Mouse (Mus musculus) small intestine, adult 2 months (tissue): Measurements from ENCODE around the gene Rbfox1.

Experiments
- CTCF ChIP-seq: fragments of 200-500 bp; IDR thresholded peaks from 2 replicates; pipeline ENCODE4 v1.5.1; 2012; ENCODE audit warnings: low read depth, mild to moderate bottlenecking, control low read depth, inconsistent platforms, low read length, moderate library complexity, mixed read lengths; ENCODE audit not compliant: insufficient replicate concordance, insufficient read length; ENCODE audit errors: extremely low read depth
- POLR2A ChIP-seq: fragments of 200-500 bp; IDR thresholded peaks from 2 replicates; pipeline ENCODE4 v1.6.1; 2012; ENCODE audit warnings: low read depth, mild to moderate bottlenecking, control low read depth, inconsistent platforms, low read length, moderate library complexity

GRCm38 (mm10) chr16:7159827-7160217, 1274.7 kb downstream of the Rbfox1 start:
- no peak for TF ChIP-seq CTCF
- no peak for TF ChIP-seq POLR2A
